Mouse (Mus musculus) adrenal gland (tissue): Measurements from ENCODE around the gene Elf2.
"Not testable (repeated sequence)": the region's sequence is repeated elsewhere in the genome, so short reads cannot be mapped to it uniquely, and the experiment has no call there.

ENCODE experiments used
- intact Hi-C: fragments of 180-260 bp; cut with DNase I; formaldehyde crosslinking; loops from one replicate; pipeline ENCODE4 v1.15.1; 2025
- microRNA-seq, 2 experiments: library from miRNA; unstranded; fragments of <30 nt; microRNA quantifications; one replicate each; pipeline ENCODE4; 2019

The Elf2 gene

DNA sequence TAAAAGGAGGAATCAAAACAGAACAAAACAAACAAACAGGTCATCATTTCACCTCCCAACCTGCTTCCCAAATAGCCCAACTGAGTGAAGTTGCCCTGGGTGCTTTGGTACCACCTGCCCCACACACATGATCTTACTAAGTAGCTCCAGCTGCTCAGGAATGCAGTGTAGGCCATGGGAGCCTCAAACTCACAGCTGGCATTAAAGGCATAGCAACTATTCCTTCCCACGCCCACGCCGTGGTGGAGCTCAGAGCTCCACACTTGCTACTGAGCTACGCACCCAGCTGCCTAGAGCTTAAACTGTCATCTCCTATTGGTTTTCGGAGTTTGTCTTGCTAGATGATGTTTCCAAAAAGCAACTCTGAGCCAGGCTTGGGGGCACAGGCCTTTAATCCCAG lies 121.2 kb downstream of the Elf2 start:
- intact Hi-C loops = no loop called here

DNA sequence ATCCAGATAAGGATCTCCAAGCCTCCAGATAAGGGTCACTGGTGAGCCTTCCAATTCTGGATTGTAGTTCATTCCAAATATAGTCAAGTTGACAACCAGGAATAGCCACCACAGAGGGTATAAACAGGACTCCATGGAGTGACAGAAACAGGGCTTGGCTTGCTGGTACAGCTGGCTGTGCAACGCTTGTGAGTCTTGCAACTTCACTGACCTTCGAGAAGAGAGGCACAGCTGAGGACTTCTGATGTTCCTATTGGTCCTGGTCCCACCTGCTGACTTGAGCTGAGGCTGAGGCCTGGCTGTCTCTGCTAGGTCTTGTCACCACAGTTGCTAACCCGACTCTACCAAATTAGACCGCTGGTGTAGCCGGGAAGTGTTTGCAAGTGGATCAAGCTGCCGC lies 122.1 kb downstream of the Elf2 start:
- intact Hi-C loops = not testable (repeated sequence)

DNA sequence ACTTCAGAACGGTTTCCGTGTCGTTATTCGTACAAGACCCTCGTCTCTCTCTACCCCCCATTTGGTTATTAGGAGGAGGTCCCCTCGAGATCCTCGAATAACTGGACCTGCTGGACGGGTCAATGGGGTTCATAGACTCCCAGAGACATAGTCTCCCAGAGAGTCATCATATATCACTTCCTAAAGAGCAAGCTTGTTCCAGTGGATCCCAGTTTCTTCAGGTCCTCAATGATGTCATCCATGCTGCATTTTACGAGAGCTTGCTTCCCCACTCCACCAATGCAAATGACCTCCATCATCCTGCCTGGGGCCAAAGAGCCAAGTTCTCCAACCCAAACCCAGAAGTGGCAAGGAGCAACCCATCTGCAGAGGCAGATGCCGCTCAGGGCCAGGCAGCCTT lies 124.1 kb downstream of the Elf2 start:
- intact Hi-C loops = not testable (repeated sequence)

DNA sequence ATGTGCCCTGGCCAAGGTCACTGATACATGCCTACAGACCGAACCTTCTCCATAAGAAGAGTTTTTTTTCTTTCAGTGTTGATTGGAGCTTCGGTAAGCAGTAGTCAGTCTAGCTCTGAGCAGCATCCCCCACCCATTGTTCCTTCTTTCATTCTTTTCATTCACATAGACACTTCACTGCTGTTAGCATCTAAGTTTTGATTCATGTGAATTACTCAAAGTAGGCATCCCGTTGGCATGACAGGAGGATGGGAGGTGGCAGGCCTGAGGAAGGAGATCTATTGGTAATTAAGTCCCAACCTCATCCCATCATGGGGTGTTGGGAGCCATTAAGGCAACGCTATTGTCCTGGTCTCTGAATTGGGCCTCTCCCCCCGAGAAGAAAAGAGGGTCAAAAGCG lies 124.8 kb downstream of the Elf2 start:
- intact Hi-C loops = no loop called here

DNA sequence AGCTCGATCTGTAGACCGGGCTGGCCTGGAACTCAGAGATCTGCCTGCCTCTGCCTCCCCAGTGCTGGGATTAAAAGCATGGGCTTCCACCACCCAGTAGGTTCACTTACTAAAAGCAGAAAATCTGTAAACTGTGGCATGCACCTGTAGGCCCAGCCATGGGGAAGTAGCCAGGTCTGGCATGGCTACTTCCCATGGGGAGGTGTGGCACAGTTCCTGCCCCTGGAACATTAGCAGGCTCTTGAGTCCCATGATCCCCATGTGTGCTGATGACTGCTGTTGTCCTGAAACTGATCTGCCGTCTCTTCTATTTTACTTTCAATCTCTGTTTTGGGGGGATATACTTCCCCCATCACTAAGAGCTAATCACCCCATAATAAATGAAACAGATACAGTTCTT lies 127.4 kb downstream of the Elf2 start:
- intact Hi-C loops = no loop called here

DNA sequence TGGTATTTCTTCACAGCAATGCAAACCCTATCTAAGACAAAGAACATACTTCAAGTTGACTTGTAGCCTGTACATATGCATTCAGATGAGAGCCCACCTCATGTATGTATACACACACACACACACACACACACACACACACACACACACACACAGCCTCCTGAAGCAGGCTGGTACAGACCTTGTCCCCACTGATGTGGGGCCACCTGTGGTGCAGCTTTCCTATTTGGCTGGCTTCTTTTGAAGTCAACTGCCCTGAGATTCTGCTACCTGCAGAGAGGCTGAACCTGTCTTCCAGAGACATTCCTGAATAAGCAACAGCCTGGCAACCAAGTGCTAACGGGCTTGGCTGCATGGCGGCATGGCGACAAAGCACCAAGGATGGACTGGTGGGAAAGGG lies 130.0 kb downstream of the Elf2 start:
- intact Hi-C loops = no loop called here

DNA sequence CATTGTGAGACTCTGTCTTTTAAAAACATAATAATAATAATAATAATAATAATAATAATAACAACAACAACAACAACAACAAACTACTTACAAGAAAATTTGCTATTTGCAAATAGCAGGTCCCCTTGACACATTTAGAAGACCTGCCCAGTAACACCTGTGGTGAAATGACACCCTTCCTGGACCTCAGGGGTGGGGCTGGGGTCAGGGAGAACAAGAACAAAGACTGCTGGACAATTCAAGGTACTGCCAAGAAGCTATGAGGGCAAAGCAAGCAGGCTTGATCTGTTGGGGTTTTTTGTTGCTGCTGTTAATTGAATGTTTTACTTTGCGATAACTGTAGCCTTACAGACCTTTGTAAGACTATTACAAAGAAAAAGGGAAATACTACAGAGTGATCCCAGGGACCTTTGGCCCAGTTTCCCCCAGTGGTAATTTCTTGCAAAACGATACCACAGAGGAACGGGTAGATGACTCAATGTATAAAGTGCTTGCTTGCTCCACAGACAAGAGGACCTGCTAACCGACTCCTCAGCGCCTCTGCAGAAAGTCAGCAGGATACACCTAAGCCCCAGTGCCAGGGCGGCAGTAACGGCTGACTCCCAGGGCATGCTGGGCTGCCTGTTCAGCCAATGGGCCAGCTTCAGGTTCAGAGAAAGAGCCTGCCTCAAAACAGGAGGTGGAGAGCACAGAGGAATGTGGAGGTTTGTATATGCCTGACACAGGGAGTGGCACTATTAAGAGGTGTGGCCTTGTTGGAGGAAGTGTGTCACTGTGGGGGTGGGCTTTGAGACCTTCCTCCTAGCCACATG lies 130.8 kb downstream of the Elf2 start:
- intact Hi-C loops = no loop called here

DNA sequence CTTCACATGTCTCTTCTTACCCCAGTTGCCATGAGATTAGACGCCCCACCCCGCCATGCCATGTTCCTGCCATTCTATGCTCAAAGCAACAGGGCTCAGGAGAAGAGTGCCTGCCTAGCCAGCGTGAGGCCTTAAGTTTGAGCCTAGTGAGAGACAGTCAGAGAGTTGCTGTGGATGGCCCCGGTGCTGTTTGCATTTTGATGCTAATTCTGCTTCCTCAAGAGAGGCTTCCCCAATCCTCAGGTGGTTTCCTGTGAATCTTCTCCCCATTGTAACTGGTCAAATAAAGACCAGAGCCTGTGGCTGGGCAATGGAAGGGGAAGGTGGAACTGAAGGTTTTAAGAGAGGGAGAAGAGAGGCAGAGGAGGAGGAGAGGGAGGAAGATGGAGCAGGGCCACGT lies 131.8 kb downstream of the Elf2 start:
- intact Hi-C loops = no loop called here

DNA sequence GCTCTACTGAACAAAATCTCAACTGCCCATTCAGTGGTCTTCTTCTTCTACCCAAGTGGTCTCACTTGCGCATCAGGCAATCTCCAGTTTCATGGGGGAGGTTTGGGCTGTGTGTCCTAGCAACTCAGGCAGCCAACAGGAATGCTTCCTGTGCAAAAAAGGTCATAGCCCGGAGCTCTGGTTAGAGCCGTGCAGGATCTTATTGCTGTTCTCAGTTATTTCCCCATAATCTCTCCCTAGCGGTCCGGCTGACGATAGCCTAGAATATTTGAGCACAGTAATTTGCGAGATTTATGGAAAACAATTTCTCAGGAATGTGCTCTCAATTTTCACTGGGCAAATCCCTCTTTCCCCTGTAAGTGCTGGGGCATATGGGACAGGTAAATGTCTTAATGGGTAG lies 133.9 kb downstream of the Elf2 start:
- intact Hi-C loops = no loop called here

DNA sequence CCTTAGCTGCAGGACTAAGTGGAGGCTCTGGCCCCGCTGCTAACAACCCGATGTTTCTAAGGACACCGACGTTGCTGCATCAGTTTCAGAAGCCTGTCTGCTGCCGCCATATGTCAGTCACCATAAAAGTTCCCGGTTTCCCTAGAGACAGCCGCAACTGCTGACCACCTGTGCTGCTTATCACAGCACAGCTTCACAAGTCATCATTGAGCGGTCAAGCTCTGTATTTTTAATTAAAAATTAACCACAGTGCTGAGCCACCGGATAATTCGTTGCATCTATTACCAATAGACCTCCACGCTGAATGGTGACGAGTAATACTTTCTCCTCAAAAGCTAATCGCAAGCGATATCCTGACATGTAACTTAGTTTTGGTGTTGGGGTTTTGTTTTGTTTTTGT lies 135.6 kb downstream of the Elf2 start:
- intact Hi-C loops = no loop called here

DNA sequence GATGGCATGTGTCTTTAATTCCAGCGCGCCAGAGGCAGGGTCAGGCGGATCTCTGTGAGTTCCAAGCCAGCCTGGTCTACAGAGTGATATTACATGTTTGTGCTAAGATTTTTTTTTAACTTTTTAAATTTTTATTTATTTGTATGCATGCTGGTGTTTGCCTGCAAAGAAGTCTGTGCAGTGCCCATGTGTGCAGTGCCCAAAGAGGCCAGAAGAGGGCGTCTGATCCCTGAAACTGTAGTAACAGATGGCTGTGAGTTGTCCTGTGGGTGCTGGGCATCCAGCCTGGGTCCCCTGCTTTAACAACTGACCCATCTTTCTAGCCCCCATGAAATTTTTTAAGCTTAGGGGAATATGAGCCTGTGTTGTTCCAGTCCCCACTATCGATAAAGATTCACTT lies 136.0 kb downstream of the Elf2 start:
- intact Hi-C loops = no loop called here

DNA sequence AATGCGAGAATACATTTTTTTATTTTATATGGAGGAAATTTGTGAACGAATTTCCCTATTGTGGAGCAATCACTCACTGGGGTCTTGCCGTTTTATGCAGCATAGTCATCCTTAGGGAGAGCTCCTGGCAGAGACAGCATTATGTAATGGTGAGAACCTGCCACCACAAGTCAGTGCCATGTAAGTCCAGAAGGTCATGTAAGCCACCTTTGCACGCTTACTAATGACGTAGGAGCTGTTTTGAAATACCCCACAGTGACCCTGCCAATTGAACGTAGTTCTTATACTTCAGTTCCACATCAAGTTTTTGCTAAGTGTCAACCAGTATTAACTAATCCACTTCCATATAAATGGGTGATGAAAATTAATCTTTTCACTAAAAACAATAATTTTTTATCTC lies 136.6 kb downstream of the Elf2 start:
- intact Hi-C loops = no loop called here

Small RNA genes within 50 kb of the gene (microRNA-seq; reads per million reads assigned to microRNA genes)
- 0 reads per million in 2 experiments for gene Gm24282
